Mouse (Mus musculus) adipocyte (in vitro differentiated cells): Measurements from ENCODE around the gene Itga3.

ENCODE experiments used
- DNase-seq: peaks from one replicate; pipeline ENCODE4 v3.0.0-alpha.2; 2016; ENCODE audit warnings: low spot score

The Itga3 gene

GRCm38 (mm10) chr11:95076536-95077111, at the start of gene Itga3:
TSS of gene Itga3 (minus strand) at chr11:95076801.
- DNase-seq = no peak

- no peak for DNase-seq
Observed at GRCm38 (mm10) chr11:95125366-95125948, 48.9 kb upstream of the Itga3 start.

- DNase-seq = no peak
Observed at GRCm38 (mm10) chr11:95122100-95122489, 45.5 kb upstream of the Itga3 start.

- no peak for DNase-seq
Observed at GRCm38 (mm10) chr11:95121161-95122099, 44.8 kb upstream of the Itga3 start.

- no peak for DNase-seq
Observed at GRCm38 (mm10) chr11:95120633-95121020, 44.0 kb upstream of the Itga3 start.

GRCm38 (mm10) chr11:95119990-95120632, 43.5 kb upstream of the Itga3 start, which contains the start of gene Dlx3:
TSS of gene Dlx3 (plus strand) at chr11:95120119.
- no peak for DNase-seq

GRCm38 (mm10) chr11:95118505-95118904, 41.9 kb upstream of the Itga3 start:
- peak; percentile 80 for DNase-seq

- peak; percentile 87 for DNase-seq
Observed at GRCm38 (mm10) chr11:95117030-95117429, 40.4 kb upstream of the Itga3 start.

GRCm38 (mm10) chr11:95110081-95110480, 33.5 kb upstream of the Itga3 start:
- DNase-seq = no peak

GRCm38 (mm10) chr11:95109000-95109399, 32.4 kb upstream of the Itga3 start:
- no peak for DNase-seq

- peak; percentile 78 for DNase-seq
Observed at GRCm38 (mm10) chr11:95106440-95107236, 30.0 kb upstream of the Itga3 start.

- DNase-seq = no peak
Observed at GRCm38 (mm10) chr11:95105274-95105874, 28.8 kb upstream of the Itga3 start.

- no peak for DNase-seq
Observed at GRCm38 (mm10) chr11:95104266-95104665, 27.7 kb upstream of the Itga3 start.

- peak; percentile 88 for DNase-seq
Observed at GRCm38 (mm10) chr11:95102161-95102904, 25.7 kb upstream of the Itga3 start.

GRCm38 (mm10) chr11:95101071-95101788, 24.6 kb upstream of the Itga3 start:
- DNase-seq = no peak

- no peak for DNase-seq
Observed at GRCm38 (mm10) chr11:95100393-95100792, 23.8 kb upstream of the Itga3 start.

- no peak for DNase-seq
Observed at GRCm38 (mm10) chr11:95098346-95099095, 21.9 kb upstream of the Itga3 start.

GRCm38 (mm10) chr11:95097889-95098288, 21.3 kb upstream of the Itga3 start:
- no peak for DNase-seq
